Mouse (Mus musculus) lung, postnatal 25 days (tissue): Measurements from ENCODE around the gene Sun3.

Experiments
- DNase-seq: peaks from one replicate; pipeline ENCODE4 v3.0.0; 2022; ENCODE audit warnings: low spot score

Sun3 gene

GRCm38 (mm10) chr11:8983237-8983861 lies 65.4 kb downstream of the Sun3 start:
- peak; percentile 58 for DNase-seq

GRCm38 (mm10) chr11:8978154-8978553 lies 70.6 kb downstream of the Sun3 start:
- no peak for DNase-seq

GRCm38 (mm10) chr11:8973166-8973565 lies 75.6 kb downstream of the Sun3 start, which contains the start of gene Pkd1l1:
Gene Pkd1l1, minus strand, starts transcription at chr11:8973266.
- no peak for DNase-seq

DNA sequence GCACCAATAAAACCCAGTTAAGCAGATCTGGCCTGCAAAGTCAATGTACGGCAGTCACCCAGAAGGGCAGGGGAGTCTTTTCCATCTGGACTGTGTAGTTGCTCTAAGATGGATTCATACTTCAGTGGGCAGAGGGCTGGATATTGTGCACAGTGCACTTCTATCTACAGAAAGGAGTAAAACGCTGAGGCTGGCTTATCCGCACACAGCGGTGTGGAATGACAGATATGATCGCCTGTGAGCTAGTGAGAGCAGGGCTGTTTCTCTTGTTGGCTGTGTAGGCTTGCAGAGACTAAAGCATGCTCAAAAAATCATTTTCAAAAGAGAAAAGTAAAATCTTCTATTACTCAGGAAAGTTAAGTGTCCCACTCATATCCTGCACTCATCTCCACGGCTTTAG lies 76.7 kb downstream of the Sun3 start:
- DNase-seq, result no peak

GRCm38 (mm10) chr11:8970509-8970908 lies 78.3 kb downstream of the Sun3 start:
- DNase-seq, result no peak

- no peak for DNase-seq
These were observed 80.7 kb downstream of the Sun3 start for GRCm38 (mm10) chr11:8968094-8968493.
